In genomic region chr6:115888296-115888695, GRCm38 (mm10) we compare ENCODE assay signal across 11 mouse cellular contexts. TPM values are rescaled to one million over a fixed set of nuclear protein-coding genes. Genes with fewer than 3 reads are reported as not detected.
A peak's percentile ranks its signal among the peaks of the same experiment; 100 is the strongest.
DNase-seq lines count a peak whose midpoint lies in the region; ATAC-seq and TF ChIP-seq lines count a peak whose summit lies in the region.
"Had no signal": no experiment of that assay in that cellular context is flagged by ENCODE, and none has a peak within 500 bp of the region (broad histone marks: within the 10 kb centered on the region; RNA-seq: fewer than 3 reads in every experiment).

No protein-coding gene starts in this region.

- peak; percentile 61 to 62 for DNase-seq in kidney, postnatal 4 days
- DNase-seq in ES-CJ7 (ENCODE audit: low read depth, low spot score) (peak; percentile 81), adipocyte (ENCODE audit: low spot score) (no peak)
- no peak for DNase-seq in frontal cortex, postnatal 14 days (ENCODE audit: low spot score in 2 of 2)
- DNase-seq: cerebellum, adult 8-10 months; liver, embryonic 13.5 days had no signal

- H3K4me1 ChIP-seq in kidney, embryonic 14.5 days (ENCODE audit: control insufficient read depth, insufficient read depth, low read length) = 0 out of 2 replicates have a peak, but pooled peaks cover 3% of the 10 kb centered on the region
- peaks cover 2% of the 10 kb centered on the region; the same call in 1 of the 2 replicates for H3K4me1 ChIP-seq in bone marrow, adult 2 months (ENCODE audit: control insufficient read depth, insufficient read depth, low read length)
- peaks cover 15% of the 10 kb centered on the region for H3K4me1 ChIP-seq in heart, embryonic 11.5 days (ENCODE audit: control insufficient read depth, insufficient read depth, low read length)

- peak; percentile 51; the same call in 1 of the 2 replicates for TF ChIP-seq CTCF in bone marrow, adult 2 months (IDR thresholded peaks at IDR 0.05; ENCODE audit: control insufficient read depth, insufficient read depth, low read length)

- no peak for TF ChIP-seq POLR2A in bone marrow, adult 2 months (IDR thresholded peaks at IDR 0.05; ENCODE audit: borderline replicate concordance, control insufficient read depth, low read depth, low read length)

- peaks cover 39% of the 10 kb centered on the region for H3K36me3 ChIP-seq in kidney, embryonic 14.5 days (ENCODE audit: control insufficient read depth, insufficient read depth, low read length)
- peaks cover 17% of the 10 kb centered on the region for H3K36me3 ChIP-seq in heart, embryonic 11.5 days (ENCODE audit: control insufficient read depth, insufficient read depth, low read length)
- H3K36me3 ChIP-seq: liver, embryonic 13.5 days had no signal

- H3K27ac ChIP-seq in kidney, embryonic 14.5 days (ENCODE audit: low read depth, low read length) = no peak overlapping the region
- no peak overlapping the region for H3K27ac ChIP-seq in bone marrow, adult 2 months (ENCODE audit: control insufficient read depth, insufficient read depth, low read depth, low read length, poor library complexity)
- H3K27ac ChIP-seq in heart, embryonic 11.5 days (ENCODE audit: low read depth, low read length) = no peak overlapping the region
- H3K27ac ChIP-seq: heart, embryonic 15.5 days; liver, embryonic 13.5 days had no signal

- H3K9ac ChIP-seq in kidney, embryonic 14.5 days (ENCODE audit: low read depth, low read length) = no peak overlapping the region
- H3K9ac ChIP-seq in heart, embryonic 11.5 days (ENCODE audit: low read depth, low read length) = no peak overlapping the region
- H3K9ac ChIP-seq: heart, embryonic 15.5 days; liver, embryonic 13.5 days had no signal

- WGBS in kidney, embryonic 14.5 days = 96% methylated on average over 3 of the region's 3 CpGs
- WGBS in bone marrow, adult 2 months = 80% methylated on average over 3 of the region's 3 CpGs
- WGBS in heart, embryonic 11.5 days (ENCODE audit: insufficient replicate concordance) = 89% methylated on average over 3 of the region's 3 CpGs

- no peaks in the 10 kb centered on the region; the same call in 1 of the 2 replicates for H3K9me3 ChIP-seq in kidney, embryonic 14.5 days (ENCODE audit: control insufficient read depth, low read length)
- no peaks in the 10 kb centered on the region; the same call in 1 of the 2 replicates for H3K9me3 ChIP-seq in heart, embryonic 11.5 days (replicated peaks; ENCODE audit: control insufficient read depth, low read length)
- H3K9me3 ChIP-seq: heart, embryonic 15.5 days; liver, embryonic 13.5 days had no signal

- ATAC-seq in kidney, embryonic 14.5 days (ENCODE audit: low FRiP score, low TSS enrichment) = no peak
- peak; percentile 68 for ATAC-seq in megakaryocyte progenitor cell, adult 5-6 weeks (replicated peaks; ENCODE audit: poor library complexity)
- ATAC-seq in heart, embryonic 11.5 days (replicated peaks; ENCODE audit: insufficient number of reproducible peaks, low FRiP score, low TSS enrichment) = no peak

- no peak overlapping the region for H3K4me3 ChIP-seq in kidney, embryonic 14.5 days (ENCODE audit: low read length)
- no peak overlapping the region for H3K4me3 ChIP-seq in bone marrow, adult 2 months (replicated peaks; ENCODE audit: control insufficient read depth, low read depth, low read length)
- no peak overlapping the region for H3K4me3 ChIP-seq in heart, embryonic 11.5 days (ENCODE audit: low read depth, low read length)
- H3K4me3 ChIP-seq: heart, embryonic 15.5 days; liver, embryonic 13.5 days had no signal

- no peak overlapping the region for H3K4me2 ChIP-seq in kidney, embryonic 14.5 days (replicated peaks; ENCODE audit: low read depth, low read length)
- no peak overlapping the region for H3K4me2 ChIP-seq in heart, embryonic 11.5 days
- H3K4me2 ChIP-seq: heart, embryonic 15.5 days; liver, embryonic 13.5 days had no signal

- no peaks in the 10 kb centered on the region for H3K27me3 ChIP-seq in kidney, embryonic 14.5 days (ENCODE audit: control insufficient read depth, insufficient read depth, low read length)
- H3K27me3 ChIP-seq in heart, embryonic 11.5 days (ENCODE audit: control insufficient read depth, insufficient read depth, low read length) = no peaks in the 10 kb centered on the region
- H3K27me3 ChIP-seq: heart, embryonic 15.5 days; liver, embryonic 13.5 days had no signal

RNA-seq across cellular contexts. Expression of gene Ift122, which starts 35.0 kb away (rescaled TPM):
- polyA plus RNA-seq in kidney, embryonic 14.5 days (2014; fragmentation: Nextera tagmentation; extraction: Ambion mirVana) = 19.0 and 33.3 TPM in 2 replicates
- polyA plus RNA-seq in bone marrow, adult 2 months (2011; ENCODE audit: insufficient read depth, insufficient read length, low replicate concordance, missing spikeins) = 0.83 and 3.6 TPM in 2 replicates
- total RNA-seq in megakaryocyte progenitor cell, adult 5-6 weeks (2015) = 1.7 and 1.8 TPM in 2 replicates
- total RNA-seq in megakaryocyte progenitor cell, adult 5-6 weeks (2017) = 3.2 and 3.9 TPM in 2 replicates
- 21.0 and 26.7 TPM in 2 replicates for polyA plus RNA-seq in heart, embryonic 11.5 days (2014; fragmentation: Nextera tagmentation; extraction: Ambion mirVana)

RNA-seq across cellular contexts. Expression of gene Mbd4, which starts 35.1 kb away (rescaled TPM):
- 14.3 and 20.9 TPM in 2 replicates for polyA plus RNA-seq in kidney, embryonic 14.5 days (2014; fragmentation: Nextera tagmentation; extraction: Ambion mirVana)
- polyA plus RNA-seq in bone marrow, adult 2 months (2011; ENCODE audit: insufficient read depth, insufficient read length, low replicate concordance, missing spikeins) = 9.4 and 11.3 TPM in 2 replicates
- 10.4 and 12.3 TPM in 2 replicates for total RNA-seq in megakaryocyte progenitor cell, adult 5-6 weeks (2015)
- 19.7 and 25.9 TPM in 2 replicates for total RNA-seq in megakaryocyte progenitor cell, adult 5-6 weeks (2017)
- 12.5 and 14.6 TPM in 2 replicates for polyA plus RNA-seq in heart, embryonic 11.5 days (2014; fragmentation: Nextera tagmentation; extraction: Ambion mirVana)

RNA-seq across cellular contexts. Expression of gene Rho, which starts 43.3 kb away (rescaled TPM):
- 0.06 TPM in 1 of 2 replicates, not detected in the other for polyA plus RNA-seq in kidney, embryonic 14.5 days (2014; fragmentation: Nextera tagmentation; extraction: Ambion mirVana)
- not detected in 2 replicates for polyA plus RNA-seq in bone marrow, adult 2 months (2011; ENCODE audit: insufficient read depth, insufficient read length, low replicate concordance, missing spikeins)
- total RNA-seq in megakaryocyte progenitor cell, adult 5-6 weeks (2015) = 0.15 TPM in 1 of 2 replicates, not detected in the other
- total RNA-seq in megakaryocyte progenitor cell, adult 5-6 weeks (2017) = 0.34 TPM in 1 of 2 replicates, not detected in the other
- polyA plus RNA-seq in heart, embryonic 11.5 days (2014; fragmentation: Nextera tagmentation; extraction: Ambion mirVana) = 0.04 and 0.16 TPM in 2 replicates
- polyA plus RNA-seq: heart, embryonic 15.5 days; liver, embryonic 13.5 days had no signal

RNA-seq across cellular contexts. Expression of gene Efcab12, which starts 50.1 kb away (rescaled TPM):
- 1.3 and 2.1 TPM in 2 replicates for polyA plus RNA-seq in kidney, embryonic 14.5 days (2014; fragmentation: Nextera tagmentation; extraction: Ambion mirVana)
- 0.38 TPM in 1 of 2 replicates, not detected in the other for polyA plus RNA-seq in bone marrow, adult 2 months (2011; ENCODE audit: insufficient read depth, insufficient read length, low replicate concordance, missing spikeins)
- total RNA-seq in megakaryocyte progenitor cell, adult 5-6 weeks (2015) = 0.20 TPM in 2 replicates
- 0.42 TPM in 1 of 2 replicates, not detected in the other for total RNA-seq in megakaryocyte progenitor cell, adult 5-6 weeks (2017)
- 0.50 and 0.63 TPM in 2 replicates for polyA plus RNA-seq in heart, embryonic 11.5 days (2014; fragmentation: Nextera tagmentation; extraction: Ambion mirVana)

RNA-seq across cellular contexts. Expression of gene H1foo, which starts 56.4 kb away (rescaled TPM):
- polyA plus RNA-seq in kidney, embryonic 14.5 days (2014; fragmentation: Nextera tagmentation; extraction: Ambion mirVana) = not detected in 2 replicates
- polyA plus RNA-seq in bone marrow, adult 2 months (2011; ENCODE audit: insufficient read depth, insufficient read length, low replicate concordance, missing spikeins) = not detected in 2 replicates
- not detected in 2 replicates for total RNA-seq in megakaryocyte progenitor cell, adult 5-6 weeks (2015)
- not detected in 2 replicates for total RNA-seq in megakaryocyte progenitor cell, adult 5-6 weeks (2017)
- not detected in 2 replicates for polyA plus RNA-seq in heart, embryonic 11.5 days (2014; fragmentation: Nextera tagmentation; extraction: Ambion mirVana)
- polyA plus RNA-seq: heart, embryonic 15.5 days; liver, embryonic 13.5 days had no signal

Comparison
In these comparisons a context has a peak if more than half of its experiments do, and no peak if none do; other contexts are left out.
1. DNase-seq: peak in kidney, postnatal 4 days (2 of 2) and ES-CJ7 (single experiment); none in adipocyte (single experiment) and frontal cortex, postnatal 14 days (0 of 2).